Mouse (Mus musculus): ENCODE results near the gene Mrtfb. TPM values are rescaled to one million over a fixed set of nuclear protein-coding genes. Genes with fewer than 3 reads are reported as not detected.

Gene Mrtfb
- polyA plus RNA-seq, 1 experiment = 8.5 TPM

GRCm38 (mm10) chr16:13250061-13250460, 6.2 kb upstream of the Mrtfb start:
- Histone ChIP-seq H3K4me3 (ENCODE audit: low read depth, low read length) (no peak overlapping the region), H3K36me3 (ENCODE audit: control insufficient read depth, insufficient read depth, low read length) (no peaks in the 10 kb centered on the region), H3K4me1 (ENCODE audit: control insufficient read depth, insufficient read depth, insufficient read length, low read length) (peaks cover under 1% of the 10 kb centered on the region; the same call in 1 of the 2 replicates), H3K27me3 (ENCODE audit: control insufficient read depth, insufficient read depth, low read length) (no peaks in the 10 kb centered on the region), H3K27ac (ENCODE audit: insufficient read depth, low read depth, low read length) (no peak overlapping the region)
- TF ChIP-seq POLR2A (IDR thresholded peaks at IDR 0.05; ENCODE audit: low read depth, low read length) (no peak), CTCF (IDR thresholded peaks at IDR 0.05; ENCODE audit: extremely low read depth, insufficient read length, insufficient replicate concordance, low read depth, low read length) (no peak)
- WGBS = 82% methylated on average over 5 of the region's 5 CpGs

GRCm38 (mm10) chr16:13256667-13257527, 616 bp downstream of the Mrtfb start:
- H3K4me1 ChIP-seq (ENCODE audit: control insufficient read depth, insufficient read depth, insufficient read length, low read length) = peaks cover 16% of the 10 kb centered on the region
- H3K4me3 ChIP-seq (ENCODE audit: low read depth, low read length) = peak overlapping the region; percentile 85
- 2% methylated on average over 62 of the region's 64 CpGs for WGBS
- peak overlapping the region; percentile 85 for H3K27ac ChIP-seq (ENCODE audit: insufficient read depth, low read depth, low read length)
- no peak for TF ChIP-seq CTCF (IDR thresholded peaks at IDR 0.05; ENCODE audit: extremely low read depth, insufficient read length, insufficient replicate concordance, low read depth, low read length)
- no peak for TF ChIP-seq POLR2A (IDR thresholded peaks at IDR 0.05; ENCODE audit: low read depth, low read length)
- no peaks in the 10 kb centered on the region for H3K27me3 ChIP-seq (ENCODE audit: control insufficient read depth, insufficient read depth, low read length)
- no peaks in the 10 kb centered on the region for H3K36me3 ChIP-seq (ENCODE audit: control insufficient read depth, insufficient read depth, low read length)

- Histone ChIP-seq H3K4me3 (ENCODE audit: low read depth, low read length) (no peak overlapping the region), H3K36me3 (ENCODE audit: control insufficient read depth, insufficient read depth, low read length) (no peaks in the 10 kb centered on the region), H3K4me1 (ENCODE audit: control insufficient read depth, insufficient read depth, insufficient read length, low read length) (peaks cover 16% of the 10 kb centered on the region), H3K27me3 (ENCODE audit: control insufficient read depth, insufficient read depth, low read length) (no peaks in the 10 kb centered on the region), H3K27ac (ENCODE audit: insufficient read depth, low read depth, low read length) (peak overlapping the region; percentile 85)
- no peak for TF ChIP-seq POLR2A (IDR thresholded peaks at IDR 0.05; ENCODE audit: low read depth, low read length)
- WGBS = 15% methylated on average over 5 of the region's 5 CpGs
These were observed 1.2 kb downstream of the Mrtfb start for GRCm38 (mm10) chr16:13257528-13257835.

- H3K4me3 ChIP-seq (ENCODE audit: low read depth, low read length) = no peak overlapping the region
- no peaks in the 10 kb centered on the region for H3K27me3 ChIP-seq (ENCODE audit: control insufficient read depth, insufficient read depth, low read length)
- H3K27ac ChIP-seq (ENCODE audit: insufficient read depth, low read depth, low read length) = no peak overlapping the region
- no peaks in the 10 kb centered on the region for H3K36me3 ChIP-seq (ENCODE audit: control insufficient read depth, insufficient read depth, low read length)
- WGBS = 34% methylated on average over 2 of the region's 2 CpGs
- H3K4me1 ChIP-seq (ENCODE audit: control insufficient read depth, insufficient read depth, insufficient read length, low read length) = peaks cover 16% of the 10 kb centered on the region
- no peak for TF ChIP-seq CTCF (IDR thresholded peaks at IDR 0.05; ENCODE audit: extremely low read depth, insufficient read length, insufficient replicate concordance, low read depth, low read length)
- TF ChIP-seq POLR2A (IDR thresholded peaks at IDR 0.05; ENCODE audit: low read depth, low read length) = no peak
These were observed 2.7 kb downstream of the Mrtfb start for GRCm38 (mm10) chr16:13259026-13259425.

GRCm38 (mm10) chr16:13266312-13266711, 10.0 kb downstream of the Mrtfb start:
- Histone ChIP-seq H3K4me3 (ENCODE audit: low read depth, low read length) (no peak overlapping the region), H3K36me3 (ENCODE audit: control insufficient read depth, insufficient read depth, low read length) (peaks cover 16% of the 10 kb centered on the region), H3K27me3 (ENCODE audit: control insufficient read depth, insufficient read depth, low read length) (no peaks in the 10 kb centered on the region), H3K4me1 (ENCODE audit: control insufficient read depth, insufficient read depth, insufficient read length, low read length) (peaks cover 3% of the 10 kb centered on the region; the same call in 1 of the 2 replicates), H3K27ac (ENCODE audit: insufficient read depth, low read depth, low read length) (no peak overlapping the region)
- TF ChIP-seq POLR2A (IDR thresholded peaks at IDR 0.05; ENCODE audit: low read depth, low read length) (no peak), CTCF (IDR thresholded peaks at IDR 0.05; ENCODE audit: extremely low read depth, insufficient read length, insufficient replicate concordance, low read depth, low read length) (no peak)
- WGBS = 82% methylated on average over 3 of the region's 3 CpGs

GRCm38 (mm10) chr16:13267350-13267904, 11.1 kb downstream of the Mrtfb start:
- 30% methylated on average over 3 of the region's 3 CpGs for whole genome bisulfite sequencing
- TF ChIP-seq CTCF (IDR thresholded peaks at IDR 0.05; ENCODE audit: extremely low read depth, insufficient read length, insufficient replicate concordance, low read depth, low read length) = no peak
- TF ChIP-seq POLR2A (IDR thresholded peaks at IDR 0.05; ENCODE audit: low read depth, low read length) = no peak
- Histone ChIP-seq H3K27me3 (ENCODE audit: control insufficient read depth, insufficient read depth, low read length) (no peaks in the 10 kb centered on the region), H3K4me1 (ENCODE audit: control insufficient read depth, insufficient read depth, insufficient read length, low read length) (peaks cover 3% of the 10 kb centered on the region; the same call in 1 of the 2 replicates), H3K27ac (ENCODE audit: insufficient read depth, low read depth, low read length) (peak overlapping the region; percentile 35; the same call in 1 of the 2 replicates), H3K36me3 (ENCODE audit: control insufficient read depth, insufficient read depth, low read length) (peaks cover 16% of the 10 kb centered on the region), H3K4me3 (ENCODE audit: low read depth, low read length) (no peak overlapping the region)

- peaks cover 3% of the 10 kb centered on the region; the same call in 1 of the 2 replicates for H3K4me1 ChIP-seq (ENCODE audit: control insufficient read depth, insufficient read depth, insufficient read length, low read length)
- no peaks in the 10 kb centered on the region for H3K27me3 ChIP-seq (ENCODE audit: control insufficient read depth, insufficient read depth, low read length)
- no peak overlapping the region for H3K27ac ChIP-seq (ENCODE audit: insufficient read depth, low read depth, low read length)
- 90% methylated on average over 2 of the region's 2 CpGs for WGBS
- no peak for TF ChIP-seq POLR2A (IDR thresholded peaks at IDR 0.05; ENCODE audit: low read depth, low read length)
- TF ChIP-seq CTCF (IDR thresholded peaks at IDR 0.05; ENCODE audit: extremely low read depth, insufficient read length, insufficient replicate concordance, low read depth, low read length) = no peak
- peaks cover 16% of the 10 kb centered on the region for H3K36me3 ChIP-seq (ENCODE audit: control insufficient read depth, insufficient read depth, low read length)
- H3K4me3 ChIP-seq (ENCODE audit: low read depth, low read length) = no peak overlapping the region
These were observed 13.1 kb downstream of the Mrtfb start for GRCm38 (mm10) chr16:13269426-13269825.

All from small intestine, adult 2 months (tissue).